Mouse (Mus musculus) layer of hippocampus, postnatal 36 days (tissue): Measurements from ENCODE around the gene Zkscan7. TPM values are rescaled to one million over a fixed set of nuclear protein-coding genes. Genes with fewer than 3 reads are reported as not detected.
A peak's percentile ranks its signal among the peaks of the same experiment; 100 is the strongest.
"Not testable (repeated sequence)": the region's sequence is repeated elsewhere in the genome, so short reads cannot be mapped to it uniquely, and the experiment has no call there.

Experiments used
- DNase-seq, 2 experiments: peaks; one replicate each; pipeline ENCODE4 v3.0.0; 2022
- total RNA-seq, 2 experiments: library from RNA; stranded (reverse); gene quantifications; 2 replicates each; pipeline ENCODE4 v1.2.3; 2021

Gene Zkscan7
- total RNA-seq: 1 to 10 TPM; 4.5 to 5.1 TPM

DNA sequence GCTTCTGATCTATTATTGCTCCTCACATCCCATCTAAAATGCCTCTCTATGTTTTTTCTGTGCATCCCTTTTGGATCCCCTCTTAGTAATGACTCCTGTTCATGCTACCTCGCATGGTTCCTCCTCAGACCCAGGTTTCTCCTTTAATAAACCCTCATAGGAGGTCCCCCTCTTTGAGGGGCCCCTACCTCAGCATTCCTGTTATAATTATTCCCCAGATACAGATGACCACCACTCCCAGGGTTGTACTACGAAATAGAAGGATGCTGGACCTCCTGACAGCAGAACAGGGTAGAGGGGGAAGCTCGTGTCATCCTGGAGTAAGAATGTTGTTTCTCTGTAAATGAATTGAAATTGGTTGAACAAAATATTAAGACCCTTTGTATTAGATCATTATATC lies at the start of gene Zkscan7:
Gene Zkscan7, plus strand, starts transcription at position 301 of the 400 bp plus-strand sequence.
- DNase-seq: no peak

DNA sequence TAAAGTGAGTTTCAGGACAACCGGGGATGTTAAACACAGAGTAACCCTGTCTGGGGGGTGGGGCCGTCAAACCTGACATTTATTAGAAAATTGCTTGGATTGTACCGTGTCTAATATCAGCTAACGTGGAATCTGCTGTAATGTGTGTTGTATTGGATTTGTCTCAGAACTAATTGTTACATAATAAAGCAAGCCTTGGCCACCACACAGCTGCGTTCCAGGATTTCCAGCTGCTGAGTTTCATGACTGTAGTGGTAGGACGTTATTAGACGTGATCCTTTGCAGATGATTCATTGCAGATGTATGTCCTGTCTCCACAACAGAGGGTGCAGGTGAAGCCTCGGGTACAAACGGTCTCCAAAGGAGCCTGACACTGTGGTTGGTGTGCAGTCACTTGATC lies 49.4 kb upstream of the Zkscan7 start:
- no peak for DNase-seq

DNA sequence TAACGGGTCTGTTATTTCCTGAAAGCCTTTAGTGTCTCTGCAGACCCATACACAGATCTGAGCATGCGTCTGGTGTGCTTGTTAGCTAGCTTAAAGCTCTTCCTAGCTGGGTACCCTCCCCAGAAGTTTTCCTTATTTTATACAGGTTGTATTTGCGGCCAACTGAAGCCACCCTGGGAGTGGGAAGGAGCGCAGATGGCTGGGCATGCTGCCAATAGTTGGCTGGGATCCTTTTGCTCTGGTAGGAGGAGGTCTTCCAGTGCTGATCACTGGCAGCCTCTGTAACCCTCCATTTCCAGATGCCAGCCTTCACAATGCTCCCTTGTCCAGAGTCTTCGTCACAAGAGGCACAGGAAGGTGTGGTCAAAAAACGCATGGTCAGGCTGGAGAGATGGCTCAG lies 48.7 kb upstream of the Zkscan7 start:
- peak; percentile 45 to 68 for DNase-seq

DNA sequence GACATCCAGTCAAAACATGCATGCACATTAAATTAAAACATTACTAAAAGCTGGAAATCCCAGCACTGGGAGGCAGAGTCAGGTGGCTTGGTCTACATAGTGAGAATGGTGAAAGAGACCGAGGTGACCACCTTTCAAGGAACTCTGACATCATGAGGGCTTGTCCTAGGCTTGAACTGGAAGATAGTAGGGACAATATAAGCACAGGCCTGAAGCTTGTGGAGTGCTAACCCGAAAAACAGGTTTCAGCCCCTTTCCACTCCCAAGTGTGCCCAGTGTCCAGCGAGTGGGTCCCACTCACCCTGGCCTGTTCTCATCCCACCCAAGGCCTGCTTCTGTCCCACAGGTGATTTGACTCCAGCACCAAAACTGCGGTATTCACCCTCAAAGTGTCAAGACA lies 48.3 kb upstream of the Zkscan7 start:
- no peak for DNase-seq

DNA sequence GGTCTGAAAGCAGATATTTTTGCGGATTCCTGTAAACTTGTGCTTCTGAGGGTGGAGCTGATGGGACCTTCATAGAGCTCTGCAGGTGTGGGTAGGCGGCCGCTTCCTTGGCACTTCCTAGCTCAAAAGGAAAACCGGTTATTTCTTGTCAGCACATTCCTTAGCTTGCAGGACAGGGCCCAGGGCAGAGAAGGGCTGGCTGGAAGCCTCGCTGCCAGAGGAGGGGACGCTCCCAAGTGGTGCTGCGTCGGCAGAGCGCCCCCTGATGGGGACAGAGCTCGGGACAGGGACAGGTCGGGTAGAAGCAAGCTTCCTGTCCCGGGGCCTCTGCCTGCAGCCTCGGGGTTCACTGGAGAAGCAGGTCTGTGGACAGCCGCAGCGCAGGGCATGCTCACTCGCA lies 47.8 kb upstream of the Zkscan7 start:
- no peak for DNase-seq

DNA sequence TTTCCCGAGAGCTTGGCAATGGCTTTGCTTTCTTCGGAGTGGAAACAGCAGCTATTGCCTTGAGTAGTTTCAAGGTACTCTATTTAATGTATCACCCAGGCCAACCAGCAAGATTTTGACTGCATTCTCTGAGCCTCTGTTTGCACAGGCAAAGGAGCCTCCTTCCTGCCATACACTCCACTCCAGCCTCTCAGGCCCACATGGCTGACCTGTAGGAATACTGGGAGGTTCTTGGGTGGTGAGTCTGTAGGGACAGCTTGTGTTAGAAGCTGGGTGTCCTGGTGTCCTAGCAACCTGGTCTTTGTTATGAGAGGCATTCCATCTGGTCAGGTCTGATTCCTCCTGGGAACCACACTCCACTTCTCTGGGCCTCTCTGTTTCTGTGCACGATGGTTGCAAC lies 41.7 kb upstream of the Zkscan7 start, which contains the start of gene Gm35549:
Gene Gm35549, minus strand, starts transcription at position 276 of the 400 bp plus-strand sequence.
- DNase-seq: no peak

DNA sequence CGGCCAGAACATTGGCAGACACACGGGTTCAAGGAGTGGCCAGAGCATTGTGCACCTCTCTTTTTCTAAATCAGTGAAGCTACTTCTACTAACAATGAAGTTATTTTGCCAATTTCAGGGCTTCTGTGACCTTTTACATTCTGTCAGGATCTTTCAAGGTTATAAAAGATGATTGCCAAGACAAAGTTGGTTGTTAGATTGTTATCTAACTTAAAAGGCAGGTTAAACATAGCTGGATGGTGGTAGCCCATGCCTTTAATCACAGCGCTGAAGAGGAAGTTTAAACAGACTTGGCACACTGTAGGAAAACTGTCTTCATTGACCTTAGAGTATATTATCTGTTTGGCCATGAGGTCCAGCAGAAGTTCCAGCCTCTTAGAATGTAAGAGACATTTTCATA lies 39.9 kb upstream of the Zkscan7 start:
- DNase-seq: no peak

DNA sequence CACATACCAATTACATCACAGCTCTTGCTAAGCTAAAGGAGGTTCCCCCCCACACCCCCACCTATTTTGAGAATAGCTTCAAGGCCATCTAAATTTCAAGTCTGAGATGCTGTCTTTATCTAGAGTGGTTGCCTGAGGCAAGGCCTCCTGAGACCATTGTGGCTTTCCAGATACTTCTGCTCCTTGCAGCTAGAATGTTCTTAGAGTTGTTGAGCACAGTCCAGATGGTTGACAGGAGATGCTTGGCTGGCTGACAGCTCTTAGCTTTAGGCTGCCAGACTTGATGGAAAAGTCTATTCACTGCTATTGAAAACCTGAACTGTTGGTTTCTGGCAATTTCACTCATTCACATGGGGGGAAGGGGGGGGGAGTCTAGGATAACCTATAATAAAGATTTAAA lies 39.3 kb upstream of the Zkscan7 start:
- DNase-seq: peak; percentile 41 to 48

DNA sequence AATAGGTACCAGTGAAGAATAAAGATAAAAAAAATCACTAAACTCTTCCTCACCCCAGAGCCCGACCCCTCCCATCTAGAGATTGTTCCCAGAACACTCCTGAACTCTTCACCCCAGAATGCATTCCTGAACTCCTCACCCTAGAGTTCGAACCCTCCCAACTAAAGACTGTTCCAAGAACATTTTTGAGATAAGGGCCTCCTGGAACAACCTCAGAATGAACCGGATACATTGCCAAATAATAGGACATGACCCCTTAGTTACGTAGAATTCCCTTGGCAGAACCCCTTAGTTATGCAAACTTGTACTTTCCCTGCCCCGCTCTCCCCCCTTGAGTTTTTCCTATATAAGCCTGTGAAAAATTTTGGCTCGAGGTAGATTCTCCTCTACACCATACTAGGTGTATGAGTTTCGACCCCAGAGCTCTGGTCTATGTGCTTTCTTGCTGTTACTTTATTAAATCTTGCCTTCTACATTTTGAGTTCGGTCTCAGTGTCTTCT lies 37.6 kb upstream of the Zkscan7 start:
- not testable (repeated sequence) for DNase-seq

DNA sequence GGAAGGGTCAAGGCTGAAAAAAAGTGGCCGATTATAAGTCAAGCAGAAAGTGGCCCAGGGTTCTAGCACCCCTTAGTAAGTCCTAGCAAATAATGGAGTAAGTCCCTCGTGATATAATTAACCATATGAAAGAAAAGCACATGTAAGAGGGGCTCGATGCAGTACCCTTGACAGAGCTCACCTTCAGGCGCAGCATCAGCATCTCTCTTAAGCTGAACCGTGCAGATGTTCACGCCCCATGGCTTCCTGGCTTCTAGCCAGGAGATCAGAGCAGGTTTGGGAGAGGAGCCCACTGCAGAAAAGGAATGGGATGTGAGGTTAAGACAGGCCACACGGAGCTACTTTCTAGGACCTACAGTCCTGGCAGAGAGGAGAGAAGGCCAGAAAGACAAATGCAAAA lies 31.0 kb upstream of the Zkscan7 start:
- no peak for DNase-seq

DNA sequence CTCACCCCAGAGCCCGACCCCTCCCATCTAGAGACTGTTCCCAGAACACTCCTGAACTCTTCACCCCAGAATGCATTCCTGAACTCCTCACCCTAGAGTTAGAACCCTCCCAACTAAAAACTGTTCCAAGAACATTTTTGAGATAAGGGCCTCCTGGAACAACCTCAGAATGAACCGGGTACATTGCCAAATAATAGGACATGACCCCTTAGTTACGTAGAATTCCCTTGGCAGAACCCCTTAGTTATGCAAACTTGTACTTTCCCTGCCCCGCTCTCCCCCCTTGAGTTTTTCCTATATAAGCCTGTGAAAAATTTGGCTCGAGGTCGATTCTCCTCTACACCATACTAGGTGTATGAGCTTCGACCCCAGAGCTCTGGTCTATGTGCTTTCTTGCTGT lies 30.3 kb upstream of the Zkscan7 start:
- DNase-seq: not testable (repeated sequence)

DNA sequence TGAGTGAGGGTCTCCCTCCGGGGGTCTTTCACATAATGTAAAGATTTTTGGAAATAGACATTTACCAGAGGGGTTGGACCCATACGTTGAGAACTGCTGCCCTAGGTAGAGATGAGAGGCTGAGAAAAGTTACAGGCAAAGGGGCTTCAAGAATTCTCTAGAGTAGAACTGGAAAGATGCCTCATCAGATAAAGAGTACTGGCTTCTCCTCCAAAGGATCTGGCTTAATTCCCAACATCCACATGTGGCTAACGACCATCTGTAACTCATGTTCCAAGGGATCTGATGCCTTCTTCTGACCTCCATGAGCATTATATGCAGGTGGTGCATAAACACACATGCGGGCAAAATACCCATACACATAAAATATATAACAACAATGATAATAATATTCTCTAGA lies 29.9 kb upstream of the Zkscan7 start:
- DNase-seq: no peak

DNA sequence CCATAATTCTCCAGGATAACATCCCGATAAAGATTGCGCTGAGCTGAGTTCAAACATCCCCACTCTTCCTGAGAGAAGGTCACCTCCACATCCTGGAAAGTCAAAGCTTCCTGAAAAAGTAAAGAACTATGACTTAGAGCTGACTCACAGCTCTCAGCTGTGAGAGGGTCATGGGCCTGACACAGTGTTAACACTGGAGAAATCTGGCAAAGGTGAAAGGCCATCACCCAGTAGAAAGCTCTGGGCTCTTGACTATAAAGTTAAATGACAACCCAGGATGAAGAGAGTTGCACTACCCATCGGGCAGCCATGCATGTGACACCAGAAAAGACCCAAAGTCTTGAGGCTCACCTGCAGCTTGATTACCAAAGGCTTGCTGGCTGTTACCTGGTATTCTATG lies 28.8 kb upstream of the Zkscan7 start:
- no peak for DNase-seq

DNA sequence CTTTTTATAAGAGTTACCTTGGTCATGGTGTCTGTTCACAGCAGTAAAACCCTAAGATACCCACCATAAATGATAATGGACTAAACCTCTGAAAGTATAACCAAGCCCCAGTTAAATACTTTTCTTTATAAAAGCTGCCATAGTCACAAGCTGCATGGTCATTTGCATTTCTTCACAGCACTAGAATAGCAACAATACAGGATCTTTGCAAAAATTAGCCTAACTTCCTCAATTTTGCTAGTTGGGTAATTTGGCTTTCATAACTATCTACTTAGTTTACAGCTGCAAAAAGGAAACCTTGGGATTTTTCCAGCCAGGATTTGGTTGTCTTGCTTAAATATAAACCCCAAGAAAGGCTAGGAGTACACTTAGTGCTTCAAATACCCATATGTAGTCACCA lies 24.7 kb upstream of the Zkscan7 start:
- DNase-seq: no peak

DNA sequence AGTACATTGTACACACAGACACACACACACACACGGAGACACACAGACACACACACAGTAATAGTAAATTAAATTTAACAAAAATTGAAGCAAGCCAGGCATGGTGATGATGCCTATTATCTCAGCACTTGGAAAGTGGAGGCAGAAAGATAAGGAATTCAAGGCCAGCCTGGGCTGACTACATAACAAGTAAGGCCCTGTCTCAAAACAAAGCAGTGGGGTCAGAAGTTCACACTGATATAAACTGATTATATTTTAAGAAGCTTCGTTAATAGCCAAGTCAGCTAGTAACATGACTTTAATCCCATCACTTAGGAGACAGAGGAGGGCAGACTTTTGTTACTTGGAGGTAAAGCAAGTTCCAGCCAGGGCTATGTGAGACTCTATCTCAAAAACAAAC lies 21.8 kb upstream of the Zkscan7 start:
- DNase-seq: no peak

DNA sequence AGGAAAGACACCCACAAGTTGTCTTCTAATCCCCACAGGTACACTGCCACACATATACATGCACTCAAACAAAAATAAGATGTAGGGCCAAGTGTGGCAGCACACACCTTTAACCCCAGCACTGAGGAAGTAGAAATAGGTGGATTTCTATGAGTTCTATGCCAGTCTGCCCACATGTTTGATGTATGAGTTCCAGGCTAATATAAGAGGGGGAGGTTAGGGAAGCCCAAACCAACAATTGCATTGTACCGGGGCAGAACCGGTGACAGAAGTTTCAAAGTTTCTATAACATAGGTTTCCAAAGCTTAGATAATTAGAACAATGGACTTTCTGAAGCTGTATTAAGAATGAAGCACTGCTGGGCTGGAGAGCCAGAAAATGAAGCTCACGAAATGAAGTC lies 20.6 kb upstream of the Zkscan7 start:
- DNase-seq: no peak

DNA sequence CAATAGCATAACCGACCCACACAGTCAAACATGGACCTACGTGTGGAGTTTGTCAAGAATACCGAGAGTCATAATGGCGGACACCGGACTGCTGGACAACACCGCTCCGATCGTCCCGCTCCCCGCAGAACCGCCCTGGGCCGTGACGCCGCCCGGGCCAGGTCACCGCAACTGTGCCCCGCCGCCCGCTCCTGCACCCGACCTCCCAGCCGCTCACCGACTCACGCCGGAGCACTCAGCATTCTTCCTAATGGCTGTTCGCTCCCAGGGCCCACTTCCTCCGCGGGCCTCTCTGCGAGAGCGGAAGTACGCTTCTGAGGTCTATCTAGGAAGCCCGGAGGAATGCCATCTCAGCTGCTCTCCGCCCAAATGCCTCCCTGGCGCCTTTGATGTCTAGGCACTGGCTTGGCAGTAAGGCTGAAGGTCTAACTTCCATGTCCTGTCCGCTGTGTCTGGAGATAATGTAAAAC lies 19.8 kb upstream of the Zkscan7 start, which contains the start of gene Zfp445:
Gene Zfp445, minus strand, starts transcription at position 310 of the 470 bp plus-strand sequence.
- peak; percentile 77 to 81 for DNase-seq

DNA sequence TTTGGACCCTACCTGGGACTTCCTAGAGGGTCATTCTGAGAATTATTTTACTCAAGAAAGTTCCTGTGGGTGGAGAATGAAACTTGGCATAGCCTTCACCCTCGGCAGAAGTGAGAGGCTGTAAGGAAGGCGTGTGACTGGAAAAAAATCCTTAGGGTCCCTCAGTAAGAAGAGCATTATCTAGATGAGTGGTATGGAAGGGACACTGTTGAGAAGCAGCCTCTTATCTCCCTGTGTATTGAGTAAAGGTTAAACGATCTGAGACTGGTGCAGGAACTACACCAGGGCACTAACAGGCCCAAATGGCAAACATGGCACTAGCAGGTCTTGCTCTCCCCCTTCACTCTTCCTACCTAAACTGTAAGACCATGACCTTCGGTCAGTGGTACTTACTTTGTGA lies 19.3 kb upstream of the Zkscan7 start:
- DNase-seq: no peak

DNA sequence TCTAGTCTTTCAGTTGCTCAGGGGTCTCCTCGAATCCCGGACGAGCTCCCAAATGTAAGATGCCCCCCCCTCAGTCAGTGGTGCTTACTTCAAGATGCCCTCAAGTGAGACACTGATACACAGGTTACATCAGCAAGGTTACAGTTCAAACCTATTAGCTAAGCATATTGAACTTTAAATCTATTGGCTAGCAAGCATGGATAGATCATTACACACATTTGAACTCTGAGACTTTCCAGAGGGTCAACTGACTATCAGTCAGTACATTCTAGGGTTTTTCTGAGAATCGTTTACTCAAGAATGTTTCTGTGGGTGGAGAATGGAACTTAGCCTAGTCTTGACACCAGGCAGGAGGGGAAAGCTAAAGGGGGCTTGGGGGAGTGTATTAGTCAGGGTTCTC lies 12.9 kb upstream of the Zkscan7 start:
- DNase-seq: no peak

DNA sequence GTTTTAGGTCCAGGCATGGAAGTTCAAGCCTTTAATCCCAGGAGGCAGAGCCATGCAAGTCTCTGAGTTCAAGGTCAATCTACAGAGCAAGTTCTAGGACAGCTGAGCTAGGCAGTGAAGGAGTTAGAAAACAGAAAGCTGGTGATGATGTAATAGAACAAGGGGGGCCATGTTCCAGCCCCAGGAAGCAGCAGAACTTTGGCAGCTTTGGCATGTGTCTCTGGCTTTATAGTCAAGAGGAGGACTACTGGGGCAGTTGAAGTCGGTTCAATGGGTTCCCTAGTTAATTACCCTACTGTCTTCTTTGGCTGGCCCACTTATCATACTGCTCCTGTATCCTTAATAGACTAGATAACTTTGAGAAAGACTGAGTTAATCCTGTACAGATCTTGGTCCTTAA lies 10.8 kb upstream of the Zkscan7 start:
- DNase-seq: no peak

DNA sequence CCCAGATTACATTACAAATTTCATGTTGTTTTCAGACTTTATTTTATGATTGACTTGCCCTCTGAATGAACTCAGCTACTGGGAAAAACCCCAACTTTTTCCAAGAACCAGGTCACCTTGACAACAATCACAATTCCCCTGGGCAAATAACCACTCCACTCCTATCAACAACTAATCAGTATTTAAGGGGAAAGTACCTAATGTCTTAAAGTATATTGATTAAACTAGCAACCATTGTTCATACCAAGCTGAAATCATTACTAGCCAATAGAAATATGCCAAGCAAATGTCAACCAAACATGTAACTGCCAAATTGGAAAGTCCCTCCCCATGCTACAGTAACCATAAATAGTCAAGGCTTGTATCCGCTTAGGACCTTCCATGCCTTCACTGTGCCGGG lies 10.3 kb upstream of the Zkscan7 start:
- no peak for DNase-seq

DNA sequence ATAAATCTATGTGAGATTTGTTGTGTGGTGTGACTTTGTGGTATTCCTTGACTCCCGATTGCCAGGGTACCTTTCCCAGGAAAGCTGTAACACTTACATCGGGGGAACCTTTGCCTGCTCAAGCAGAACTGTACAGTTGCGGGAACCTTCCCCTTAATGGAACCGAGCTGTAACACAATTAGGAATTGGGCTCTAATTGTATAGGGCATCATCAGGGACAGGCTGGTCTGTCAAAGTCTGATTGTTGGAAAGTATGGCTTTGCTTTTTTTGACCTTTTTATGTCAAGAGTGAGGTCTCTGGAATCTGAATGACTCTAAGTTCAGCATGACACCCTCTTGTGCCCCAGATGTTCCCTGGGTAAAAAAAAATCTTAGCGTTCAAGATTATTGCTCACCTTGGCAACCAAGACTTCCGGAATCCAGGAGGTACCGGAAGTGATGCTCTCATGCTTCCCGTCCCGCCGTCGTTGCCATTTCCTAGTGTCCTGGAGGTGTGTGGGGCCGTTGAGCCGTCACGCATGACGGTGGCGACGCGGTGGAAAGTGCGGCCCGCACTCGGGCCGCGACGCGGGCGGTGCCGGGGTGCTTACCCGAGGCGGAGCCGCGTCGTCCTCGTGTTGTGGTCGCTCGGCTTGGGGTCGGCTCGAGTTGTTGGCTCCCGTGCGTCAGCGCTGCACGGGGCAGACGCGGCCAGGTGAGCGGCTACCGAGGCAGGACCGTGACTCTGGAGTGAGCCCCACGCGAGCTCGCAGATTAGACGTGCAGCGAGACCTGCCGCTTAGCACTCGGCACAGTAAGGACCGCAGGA lies 1.1 kb downstream of the Zkscan7 start:
- peak; percentile 35 to 45 for DNase-seq

DNA sequence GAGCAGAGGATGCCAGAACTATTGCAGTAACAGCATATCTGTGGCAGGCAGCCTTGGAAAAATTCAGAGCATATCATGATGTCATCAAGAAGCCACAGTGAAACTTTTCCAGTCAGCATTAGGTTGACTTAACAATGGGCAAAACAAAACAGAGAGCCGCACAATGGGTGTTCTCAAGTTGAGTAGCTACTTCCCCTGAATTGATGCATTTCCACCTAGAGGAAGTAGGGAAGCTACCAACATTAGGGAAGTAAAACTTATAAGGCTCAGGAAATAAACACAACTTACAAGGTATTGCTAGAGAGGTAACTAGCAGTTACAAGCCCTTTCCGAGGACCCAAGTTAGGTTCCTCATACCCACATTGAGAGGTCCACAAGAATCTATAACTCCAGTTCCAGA lies 15.6 kb downstream of the Zkscan7 start:
- DNase-seq: no peak
